Mouse (Mus musculus) Muller cell, postnatal 12 days (primary cell): Measurements from ENCODE around the gene Adgrl3.
A peak's percentile ranks its signal among the peaks of the same experiment; 100 is the strongest.

Experiments used
- DNase-seq: peaks from one replicate; pipeline ENCODE4 v3.0.0-alpha.2; 2015; ENCODE audit errors: inconsistent ontology term

Adgrl3 gene

DNA sequence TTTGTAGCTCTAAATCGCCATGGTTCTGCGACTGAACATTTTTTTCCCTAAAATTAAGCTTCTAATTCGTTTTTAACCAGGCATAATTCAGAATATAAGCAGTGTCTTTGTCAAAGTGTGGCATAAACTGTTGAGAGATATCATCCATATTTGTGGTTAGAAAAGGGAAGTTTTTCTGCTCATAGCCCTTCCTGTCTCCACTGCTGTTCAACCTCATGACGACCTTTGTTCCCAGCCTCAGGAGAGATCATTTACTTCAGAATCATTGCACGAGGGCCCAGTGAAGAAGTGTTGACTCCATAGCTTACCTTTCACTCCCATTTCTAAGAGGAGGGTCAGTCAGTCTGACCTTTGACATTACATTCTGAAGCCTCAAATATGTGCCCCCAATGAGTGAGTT is 56.4 kb downstream of the Adgrl3 start:
- no peak for DNase-seq

DNA sequence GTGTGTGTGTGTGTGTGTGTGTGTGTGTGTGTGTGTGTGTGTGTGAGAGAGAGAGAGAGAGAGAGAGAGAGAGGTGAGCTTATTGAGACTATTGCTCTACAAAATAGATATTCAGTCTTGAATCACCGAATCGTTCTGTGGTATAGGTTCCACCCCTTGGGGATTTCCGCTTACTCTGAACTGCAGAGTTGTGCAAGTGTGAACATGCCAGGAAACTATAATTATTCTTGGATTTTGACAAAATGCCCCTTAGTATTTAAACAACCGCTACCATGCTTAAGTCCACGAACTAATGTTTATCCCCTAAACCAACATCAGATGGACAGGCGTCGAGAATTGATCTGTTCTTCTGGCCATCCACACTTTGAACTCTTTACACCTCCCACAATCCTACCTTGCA is 57.1 kb downstream of the Adgrl3 start:
- DNase-seq: no peak

DNA sequence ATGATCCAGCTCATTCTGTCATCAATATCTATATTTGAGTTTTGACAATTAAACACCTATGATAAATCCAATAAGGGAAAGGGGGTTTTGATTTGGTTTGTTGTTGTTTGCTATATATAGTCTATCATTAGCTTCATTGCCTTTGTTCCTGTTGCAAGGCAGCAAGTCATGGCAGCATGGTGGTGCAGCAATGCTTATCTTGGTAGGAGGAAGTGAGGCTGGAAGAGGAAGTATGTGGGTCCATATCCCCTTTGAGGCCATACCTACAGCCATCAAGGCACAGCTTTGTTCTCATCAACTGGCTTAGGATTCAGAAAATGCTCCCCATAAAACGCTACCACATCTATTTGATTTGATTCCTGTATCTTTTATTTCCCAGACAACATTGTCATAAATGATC is 58.1 kb downstream of the Adgrl3 start:
- no peak for DNase-seq

DNA sequence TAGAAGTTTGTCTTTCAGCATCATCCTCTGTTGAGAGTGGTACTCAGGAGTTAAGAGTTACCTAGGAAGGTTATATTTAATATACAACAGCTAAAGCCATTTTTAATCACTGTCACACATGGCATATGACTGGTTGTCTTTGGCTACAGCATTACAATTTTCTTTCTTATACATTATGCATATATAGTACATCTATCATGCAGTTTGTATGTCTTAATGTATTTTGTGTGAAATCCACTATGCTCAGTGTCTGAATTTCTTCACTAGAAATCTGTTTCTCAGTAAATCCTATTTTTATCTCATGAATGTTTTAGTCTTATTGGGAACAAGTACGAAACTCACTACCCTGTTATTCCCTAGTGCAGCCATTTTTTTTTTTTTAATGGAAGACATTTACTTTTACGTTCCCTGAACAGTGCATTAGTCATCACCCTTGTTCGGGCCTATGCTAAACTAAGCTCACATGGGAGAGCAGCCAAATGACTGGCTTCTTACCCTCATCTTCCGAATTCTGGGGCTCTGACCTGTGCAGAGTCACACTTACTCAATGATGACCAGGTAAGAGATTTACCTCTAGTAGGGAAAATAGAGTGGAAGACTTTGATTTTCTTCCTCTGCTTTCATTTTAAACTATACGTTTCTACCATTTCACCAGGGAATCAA is 63.9 kb downstream of the Adgrl3 start:
- DNase-seq: no peak

DNA sequence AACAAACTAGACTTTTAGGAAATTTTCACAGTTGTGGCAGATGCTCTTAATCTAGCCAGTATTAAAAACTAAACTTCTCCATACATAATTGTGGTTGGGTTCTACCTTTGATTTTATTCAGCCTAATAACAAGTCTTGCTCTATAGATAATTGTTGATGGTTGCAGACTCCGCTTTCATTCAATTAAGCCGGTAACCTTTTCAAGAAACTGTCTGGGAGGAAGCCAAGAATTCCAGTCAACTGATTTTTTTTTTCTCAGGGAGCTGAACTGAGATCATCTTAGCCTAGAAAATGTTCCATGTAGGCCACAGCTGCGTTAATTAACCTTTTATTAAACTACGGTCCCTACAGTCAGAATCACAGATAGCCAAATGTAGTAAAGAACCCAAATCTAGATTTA is 65.2 kb downstream of the Adgrl3 start:
- peak; percentile 83 for DNase-seq

DNA sequence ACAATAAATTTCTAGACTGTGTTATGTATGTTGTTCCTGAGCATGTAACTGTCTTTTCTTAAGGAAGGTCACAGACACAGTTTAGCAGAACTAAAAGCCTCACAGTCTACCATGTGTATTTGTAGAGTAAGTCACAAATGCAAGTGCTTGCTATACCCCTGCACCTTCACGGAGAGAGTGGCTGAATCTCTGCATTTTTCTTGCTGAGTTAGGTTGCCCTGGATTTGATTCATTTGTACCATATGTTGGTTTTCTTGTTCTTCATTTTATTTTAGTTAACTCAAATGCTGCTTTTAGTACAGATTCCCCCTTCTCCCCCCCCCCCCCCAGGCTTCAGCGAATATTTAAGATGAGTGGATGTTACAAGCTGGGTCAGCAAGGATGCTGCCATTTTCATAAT is 68.7 kb downstream of the Adgrl3 start:
- DNase-seq: no peak

DNA sequence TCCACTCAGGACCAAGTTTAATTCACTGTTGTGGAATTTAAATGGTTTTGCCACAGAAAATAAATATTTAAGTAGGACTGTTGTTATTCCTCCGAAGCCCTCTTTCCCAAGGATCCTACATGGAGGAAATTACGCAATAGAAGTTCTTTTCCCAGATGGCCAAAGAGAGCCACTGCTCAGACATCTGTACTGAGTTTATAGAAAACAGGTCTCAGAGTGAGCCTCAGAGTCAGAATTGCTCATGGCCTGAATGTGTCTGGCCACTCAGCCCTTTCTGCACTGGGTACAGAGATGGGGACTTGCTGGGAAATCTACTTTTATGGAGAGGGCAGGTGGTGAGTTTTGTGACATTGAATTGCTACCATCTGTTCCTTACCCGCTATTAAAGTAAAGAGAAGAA is 74.7 kb downstream of the Adgrl3 start:
- DNase-seq: no peak

DNA sequence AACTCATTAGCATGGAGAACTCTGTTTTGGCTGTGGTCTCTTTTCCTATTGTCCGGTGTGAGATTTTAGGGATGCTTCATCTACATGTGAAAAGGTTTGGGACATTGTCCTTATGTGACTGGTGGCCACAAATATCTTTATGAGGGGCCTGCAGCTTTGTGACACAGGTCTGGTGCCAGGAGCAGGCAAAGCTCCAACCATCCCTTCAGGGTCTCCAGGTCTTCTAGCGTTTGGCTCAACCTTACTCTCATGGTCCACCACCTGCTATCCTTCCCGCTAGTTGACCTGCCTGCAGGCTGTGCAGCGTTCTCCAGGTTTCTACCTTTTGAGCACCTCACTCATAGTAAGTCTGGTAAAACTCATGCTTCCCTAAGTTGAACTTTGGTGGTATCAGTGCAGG is 77.2 kb downstream of the Adgrl3 start:
- no peak for DNase-seq

DNA sequence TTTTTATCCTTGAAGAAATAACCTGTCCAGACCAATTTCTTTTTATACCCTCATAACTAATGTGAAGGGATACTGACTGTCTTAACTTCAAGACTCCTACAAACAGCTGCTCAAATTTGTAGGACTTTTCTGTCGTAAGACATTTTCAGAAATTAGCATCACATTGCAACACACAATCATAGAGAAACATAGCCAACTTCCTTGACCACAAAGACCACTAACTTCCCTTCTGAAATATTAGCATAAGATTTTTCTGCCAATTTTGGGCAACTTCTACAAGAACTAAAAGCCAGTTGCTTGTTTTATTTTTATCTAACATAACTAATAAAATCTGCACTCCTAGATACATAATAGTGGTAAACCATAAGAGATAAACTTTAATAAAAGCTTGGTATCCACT is 87.5 kb downstream of the Adgrl3 start:
- no peak for DNase-seq

DNA sequence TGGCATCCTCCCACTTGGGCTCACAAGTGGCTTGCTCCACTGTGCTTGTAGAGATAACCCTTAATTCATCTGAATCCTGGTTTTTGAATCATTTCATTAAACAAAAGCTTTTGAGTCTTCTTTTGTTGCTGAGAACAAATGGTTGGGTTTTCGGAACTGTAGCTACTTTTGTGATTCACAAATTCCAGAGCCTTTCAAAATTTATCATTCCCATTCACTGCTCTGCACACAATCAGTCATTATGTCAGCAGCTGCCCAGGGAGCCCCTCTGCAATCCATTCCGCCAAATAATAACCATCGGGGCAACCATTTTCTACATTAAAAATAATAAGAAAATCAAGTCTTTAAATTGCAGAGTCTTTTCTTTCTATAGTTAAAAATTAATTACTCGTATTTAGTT is 104.5 kb downstream of the Adgrl3 start:
- DNase-seq: peak; percentile 89

DNA sequence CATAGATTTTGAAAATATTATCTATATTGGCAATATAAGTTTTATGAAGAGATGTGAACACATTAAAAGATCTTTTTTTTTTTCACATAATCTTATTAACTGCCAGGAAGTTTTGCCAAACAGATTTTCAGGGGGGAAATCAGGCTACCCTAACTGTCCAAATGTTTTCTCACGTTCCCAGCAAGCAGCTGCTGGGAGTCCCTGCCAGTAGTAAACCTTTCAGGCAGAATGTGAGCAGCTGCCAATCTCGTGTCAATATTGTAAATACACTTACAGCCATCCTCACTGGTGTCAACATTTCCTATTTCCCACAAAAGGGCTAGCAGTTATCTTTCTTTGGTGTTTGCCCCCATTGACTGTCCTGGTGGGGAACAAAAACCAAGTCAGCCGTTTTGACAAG is 107.7 kb downstream of the Adgrl3 start:
- no peak for DNase-seq

DNA sequence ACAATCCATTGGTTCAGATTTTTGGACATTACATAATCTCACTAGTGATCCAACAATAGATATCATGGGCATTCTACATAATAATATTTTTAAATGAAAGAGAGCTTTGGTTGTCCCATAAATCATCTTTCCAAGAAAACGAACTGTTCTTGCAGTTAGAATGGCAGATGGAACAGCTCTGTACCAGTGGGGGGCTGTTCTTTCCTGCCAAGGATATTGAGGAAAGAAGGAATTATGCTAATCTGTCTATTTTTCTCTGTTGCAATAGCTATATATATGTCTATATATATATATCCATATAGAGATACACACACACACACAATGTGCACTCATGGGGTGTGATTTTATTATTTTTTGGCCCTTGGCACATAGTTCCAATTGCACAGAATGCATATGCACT is 116.5 kb downstream of the Adgrl3 start:
- no peak for DNase-seq

DNA sequence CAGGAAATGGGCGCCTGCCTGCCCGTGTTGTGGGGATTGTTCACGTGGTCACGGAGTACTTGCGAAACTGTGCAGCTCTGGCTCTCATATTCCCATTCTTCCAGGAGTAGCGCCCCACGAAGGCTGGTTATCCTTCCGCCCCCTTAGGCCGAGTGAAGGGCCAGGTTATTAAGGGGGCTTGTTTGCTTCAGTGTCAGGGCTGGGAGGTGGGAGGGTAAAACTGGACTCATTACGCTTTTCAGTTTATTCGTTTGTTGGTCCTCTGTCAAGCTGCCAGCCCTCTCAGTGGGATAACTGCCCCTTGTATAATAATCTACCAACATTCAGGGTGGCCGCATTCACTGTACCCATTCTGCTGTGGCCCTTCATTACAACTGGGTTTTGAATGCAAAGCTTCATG is 135.9 kb downstream of the Adgrl3 start:
- peak; percentile 73 for DNase-seq

DNA sequence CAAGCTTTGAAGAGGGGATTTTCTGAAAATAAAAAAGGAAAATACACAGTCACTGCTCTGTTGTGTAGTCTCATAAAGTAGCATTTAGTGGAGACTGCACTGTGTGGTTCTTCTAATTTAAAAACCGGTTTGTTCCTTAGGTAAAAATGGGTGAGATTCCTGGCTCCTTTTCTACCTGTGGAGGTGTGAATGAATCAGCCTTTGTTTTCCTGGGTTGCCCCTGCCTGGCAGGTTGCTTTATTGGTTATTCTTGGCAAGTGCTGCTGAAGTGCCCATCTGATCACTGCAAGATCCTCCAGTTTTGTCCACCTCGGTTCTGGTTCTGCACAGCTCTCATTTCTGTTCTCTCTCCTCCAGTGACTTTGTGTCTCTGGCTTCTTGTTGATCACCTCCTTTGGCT is 136.3 kb downstream of the Adgrl3 start:
- no peak for DNase-seq

DNA sequence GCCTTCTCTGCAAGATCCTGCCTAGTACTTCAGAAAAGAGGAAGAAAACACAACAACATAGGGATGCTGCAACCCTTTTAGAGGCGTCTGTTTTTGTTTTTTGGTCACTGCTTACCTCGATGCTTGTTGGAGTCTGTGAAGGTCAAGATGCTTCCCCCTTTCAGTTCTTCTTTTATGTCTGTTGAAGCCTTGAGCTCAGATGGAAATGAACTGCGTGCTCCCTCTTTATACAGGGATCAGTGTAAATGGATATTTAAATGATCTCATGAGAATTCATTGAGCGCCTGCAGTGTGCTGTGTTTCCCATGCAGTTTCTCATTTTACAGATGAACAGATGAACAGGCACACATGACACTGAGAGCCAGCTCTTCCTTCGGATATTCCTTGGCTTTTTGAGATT is 136.9 kb downstream of the Adgrl3 start:
- DNase-seq: no peak

DNA sequence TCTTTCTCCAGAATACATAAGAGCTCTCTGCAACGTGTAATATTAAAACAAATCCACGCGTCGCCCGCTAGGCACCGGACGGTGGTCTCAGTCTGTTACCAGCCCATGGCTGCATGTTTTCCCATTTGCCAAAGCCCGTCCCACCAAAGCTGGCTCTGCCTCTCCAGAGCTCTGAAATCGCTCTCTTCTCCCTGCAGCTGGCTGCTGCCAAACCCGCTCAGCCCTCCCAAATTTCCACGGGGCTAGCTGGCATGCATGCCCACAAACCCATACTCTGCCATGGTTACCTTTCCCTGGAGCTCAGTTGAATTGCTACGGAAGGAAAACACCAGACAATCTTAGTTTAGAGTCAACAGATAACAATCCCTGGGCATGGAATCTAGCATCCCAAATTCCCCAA is 139.1 kb downstream of the Adgrl3 start:
- no peak for DNase-seq

DNA sequence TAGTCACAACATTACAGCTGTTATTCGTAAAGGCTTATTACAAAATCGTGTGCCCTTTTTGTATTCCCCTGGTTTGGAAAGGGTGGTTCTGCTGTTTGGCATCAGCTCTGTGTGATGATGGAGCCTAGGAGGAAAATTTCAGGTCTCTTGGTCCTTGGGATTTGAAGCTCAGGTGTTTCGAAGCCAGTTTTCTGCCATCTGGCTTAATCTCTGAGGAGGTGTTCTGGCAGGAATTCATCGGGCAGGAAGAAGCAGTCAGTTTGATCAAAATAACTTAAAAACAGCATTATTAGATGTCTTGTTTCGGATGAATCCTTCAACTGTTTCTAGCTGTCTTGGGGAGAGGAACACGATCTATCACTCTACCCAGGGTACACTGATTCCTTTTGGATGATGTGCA is 140.5 kb downstream of the Adgrl3 start:
- DNase-seq: no peak

DNA sequence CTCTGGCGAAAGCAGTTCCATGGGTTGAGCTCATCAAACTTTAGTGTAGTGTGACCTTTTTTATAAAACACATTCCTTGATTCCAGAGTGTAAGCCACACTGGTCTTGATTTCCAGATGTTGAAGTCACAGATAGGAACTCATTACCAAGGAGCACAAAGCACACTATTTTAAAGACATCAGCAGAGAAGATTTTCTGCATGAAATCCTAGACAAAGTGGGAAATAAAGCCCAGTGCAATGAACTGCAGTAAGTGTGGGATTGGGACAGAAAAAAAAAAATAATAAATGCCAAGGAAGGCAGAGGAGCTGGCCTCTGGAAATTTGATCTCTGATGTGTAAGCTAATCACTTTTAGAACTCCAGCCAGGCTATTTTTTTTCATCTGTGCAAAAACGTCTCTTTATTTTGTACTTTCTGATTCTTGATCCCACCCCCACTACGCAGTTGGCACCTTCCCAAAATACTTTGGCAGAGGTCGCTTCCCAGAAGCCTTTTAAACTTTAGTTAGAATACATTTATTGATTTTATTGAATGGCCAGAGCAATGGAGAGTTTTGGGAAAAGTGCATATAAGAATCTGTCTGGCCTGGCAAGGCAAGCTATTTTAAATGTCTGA is 169.0 kb downstream of the Adgrl3 start:
- peak; percentile 37 for DNase-seq

DNA sequence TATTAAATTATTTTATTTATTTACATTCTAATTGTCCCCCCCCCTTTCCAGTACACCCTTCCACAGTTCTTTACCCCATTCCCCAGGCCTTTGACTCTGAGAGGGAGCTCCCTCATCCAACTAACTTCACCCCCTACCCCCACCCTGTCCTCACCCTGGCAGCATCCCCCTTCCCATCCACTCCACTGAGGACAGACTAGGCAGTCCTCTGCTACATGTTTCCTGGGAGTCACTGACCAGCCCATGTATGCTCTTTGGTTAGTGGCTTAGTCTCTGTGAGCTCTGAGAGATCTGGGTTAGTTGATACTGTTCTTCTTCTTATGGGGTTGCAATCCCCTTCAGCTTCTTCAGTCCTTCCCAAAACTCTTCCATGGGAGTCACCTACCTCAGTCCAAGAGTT is 180.4 kb downstream of the Adgrl3 start:
- no peak for DNase-seq

DNA sequence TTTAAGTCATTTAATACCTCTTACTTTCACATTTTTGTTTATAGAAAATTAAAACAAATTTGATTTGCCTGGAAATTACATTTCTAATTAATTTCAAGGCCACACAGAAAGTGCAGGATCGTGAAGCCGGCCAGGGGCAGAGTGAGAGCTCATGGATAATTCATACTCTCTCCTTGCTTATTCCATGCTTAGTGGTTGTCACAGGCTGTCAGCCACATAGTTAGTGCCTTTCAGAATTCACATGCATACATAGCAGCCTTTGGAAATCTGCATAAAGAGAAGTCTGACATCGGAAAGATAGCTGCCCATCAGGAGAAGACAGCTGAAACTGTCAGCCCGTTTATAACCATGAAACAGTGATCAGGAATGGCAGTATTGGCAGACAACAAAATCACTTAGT is 181.9 kb downstream of the Adgrl3 start:
- no peak for DNase-seq

DNA sequence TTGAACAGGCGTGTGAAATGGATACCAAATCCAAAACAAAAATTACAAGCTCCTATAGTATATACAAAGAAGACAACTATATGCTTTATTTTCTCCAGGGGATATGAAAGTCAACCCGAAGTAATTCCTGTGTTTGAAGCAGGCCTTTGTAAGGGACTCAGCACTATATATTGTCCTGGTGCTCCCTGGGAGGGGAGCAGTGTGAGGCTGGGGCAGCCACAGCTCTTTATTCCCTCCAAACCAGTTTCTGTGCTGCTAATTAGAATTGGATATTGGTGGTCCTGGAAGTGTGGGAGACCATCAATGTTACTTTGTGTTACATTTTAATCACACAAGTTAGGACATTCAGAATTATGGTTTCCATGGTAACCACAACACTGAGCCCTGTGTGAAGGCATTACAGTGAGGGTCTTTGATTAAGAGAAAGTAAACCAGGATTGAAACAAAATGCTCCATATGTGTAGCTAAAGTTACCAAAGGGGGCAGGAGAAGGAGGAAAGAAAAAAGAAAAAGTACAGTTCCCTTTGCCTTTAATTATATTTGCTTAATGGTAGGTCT is 198.6 kb downstream of the Adgrl3 start:
- DNase-seq: no peak

DNA sequence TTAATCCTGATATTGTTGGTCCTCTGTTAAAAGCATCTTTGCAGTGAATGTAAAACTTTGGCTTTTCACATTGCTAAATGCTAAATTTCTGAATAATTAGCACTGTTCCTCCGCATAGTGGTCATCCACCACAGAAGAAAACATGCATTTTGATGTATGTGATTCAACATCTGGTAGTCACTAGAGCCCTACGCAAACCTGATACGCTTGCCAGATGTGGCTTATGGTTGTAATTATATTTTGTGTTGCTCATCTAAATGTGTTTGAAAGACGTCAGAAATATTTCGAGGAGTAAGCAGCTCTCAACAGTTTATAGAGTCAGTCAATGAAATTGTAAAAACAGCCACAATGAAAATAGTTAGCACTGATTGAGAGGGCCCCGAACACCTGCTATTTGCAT is 204.5 kb downstream of the Adgrl3 start:
- DNase-seq: no peak

DNA sequence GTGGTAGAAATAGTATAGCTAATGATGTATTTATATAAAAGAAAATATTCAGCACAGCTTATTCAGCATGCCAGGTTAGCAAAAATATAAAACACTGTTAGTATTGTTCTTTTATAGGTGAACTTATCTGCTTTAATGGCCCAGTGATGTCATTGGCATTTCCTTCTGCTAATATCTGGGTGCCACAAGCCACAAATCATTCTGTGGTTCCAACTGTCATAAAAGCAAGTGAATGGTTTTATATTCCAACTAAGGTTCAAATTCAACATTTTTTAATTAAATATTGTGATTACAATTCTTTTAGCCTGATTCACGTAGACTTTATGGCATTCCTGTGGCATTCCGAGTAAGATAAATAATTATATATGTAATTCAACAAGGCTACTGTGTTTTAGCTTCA is 205.5 kb downstream of the Adgrl3 start:
- DNase-seq: peak; percentile 74

DNA sequence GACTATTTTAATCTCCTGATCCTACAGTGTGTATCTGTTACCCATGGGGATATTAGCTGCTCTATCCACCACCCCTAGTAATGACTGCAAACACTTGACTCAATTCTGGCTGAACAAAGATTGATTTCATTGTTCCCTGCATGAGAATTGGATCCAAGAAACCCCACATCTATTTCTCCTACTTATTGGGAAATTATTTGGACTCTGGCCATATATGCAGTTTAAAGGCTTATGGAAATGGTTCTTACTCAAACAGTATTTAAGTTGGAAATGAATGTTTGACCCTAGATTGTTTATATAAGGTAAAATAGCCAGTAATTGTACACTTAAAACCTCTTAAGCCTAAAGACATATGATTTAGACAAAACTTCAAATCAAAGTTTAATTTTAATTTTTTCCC is 207.3 kb downstream of the Adgrl3 start:
- no peak for DNase-seq
